Mouse (Mus musculus) left cerebral cortex, adult 2 months (tissue): ENCODE measurements at regions not wholly inside any gene's neighbourhood (a gene's known extent, or its start where the extent isn't known, plus 50 kb on each side); places are given as distances from the start of the nearest gene placed in this dataset.
A peak's percentile ranks its signal among the peaks of the same experiment; 100 is the strongest.

Experiments
- DNase-seq, 2 experiments: peaks; one replicate each; pipeline ENCODE4 v3.0.0; 2021 to 2022; ENCODE audit warnings: low spot score in 2 of 2, mixed read lengths in 1 of 2; ENCODE audit errors: extremely low spot score in 1 of 2
- H3K27ac ChIP-seq: fragments of 200-600 bp; 2 replicates; pipeline ENCODE4 v1.8.1; 2022
- H3K4me3 ChIP-seq: fragments of 200-600 bp; 2 replicates; pipeline ENCODE4 v1.8.1; 2022
- CTCF ChIP-seq: fragments of 200-600 bp; IDR thresholded peaks from 2 replicates; pipeline ENCODE4 v1.8.1; 2022; ENCODE audit warnings: antibody characterized with exemption, mild to moderate bottlenecking, moderate library complexity
- intact Hi-C: fragments of 180-260 bp; cut with DNase I; formaldehyde crosslinking; loops from one replicate; pipeline ENCODE4 v1.15.1; 2025

DNA sequence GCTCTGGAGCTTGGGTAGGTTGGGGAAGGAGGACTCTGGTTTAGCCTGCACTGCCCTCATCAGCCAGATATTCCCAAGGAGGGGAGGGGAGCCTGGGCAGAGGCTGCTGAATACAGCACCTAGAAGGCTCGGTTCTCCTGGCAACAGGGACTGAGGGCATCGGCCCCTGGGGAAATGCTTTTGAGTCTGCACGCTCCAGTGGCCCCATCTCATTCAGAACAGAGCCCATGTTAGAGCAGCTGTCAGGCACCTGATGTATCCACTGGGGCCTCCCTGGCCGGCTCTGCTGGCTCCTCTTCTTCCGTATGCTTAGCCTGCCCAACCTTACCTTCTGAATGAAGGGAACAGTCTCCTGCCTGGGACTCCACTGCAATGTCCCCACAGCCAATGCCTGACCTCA is 164.5 kb downstream of the Tpra1 start:
- Histone ChIP-seq H3K27ac (no peak overlapping the region), H3K4me3 (no peak overlapping the region)
- intact Hi-C loops, result no loop called here
- no peak for DNase-seq
- no peak for TF ChIP-seq CTCF

DNA sequence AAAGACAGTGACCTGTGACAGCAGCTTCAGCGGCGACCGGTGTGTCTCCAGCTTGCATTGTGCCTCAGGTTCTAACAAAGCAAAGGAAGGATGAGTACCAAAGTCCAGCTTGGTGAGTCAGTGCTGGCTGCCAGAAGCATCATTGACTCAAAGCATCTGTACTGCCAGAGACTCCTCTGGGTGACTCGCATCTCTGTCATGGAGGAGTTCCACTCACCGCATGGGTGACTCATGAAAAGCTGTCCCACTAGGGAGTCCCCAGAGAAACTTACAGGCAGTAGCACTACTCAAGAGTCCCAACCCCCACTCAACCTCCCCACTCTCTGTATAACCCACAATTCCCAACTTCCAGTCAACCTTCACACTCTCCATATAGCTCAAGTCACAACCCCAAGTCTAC is 166.2 kb downstream of the Tpra1 start:
- peak; percentile 32 to 45 for DNase-seq
- Histone ChIP-seq H3K27ac (no peak overlapping the region), H3K4me3 (no peak overlapping the region)
- no peak for TF ChIP-seq CTCF
- intact Hi-C loops, result no loop called here

DNA sequence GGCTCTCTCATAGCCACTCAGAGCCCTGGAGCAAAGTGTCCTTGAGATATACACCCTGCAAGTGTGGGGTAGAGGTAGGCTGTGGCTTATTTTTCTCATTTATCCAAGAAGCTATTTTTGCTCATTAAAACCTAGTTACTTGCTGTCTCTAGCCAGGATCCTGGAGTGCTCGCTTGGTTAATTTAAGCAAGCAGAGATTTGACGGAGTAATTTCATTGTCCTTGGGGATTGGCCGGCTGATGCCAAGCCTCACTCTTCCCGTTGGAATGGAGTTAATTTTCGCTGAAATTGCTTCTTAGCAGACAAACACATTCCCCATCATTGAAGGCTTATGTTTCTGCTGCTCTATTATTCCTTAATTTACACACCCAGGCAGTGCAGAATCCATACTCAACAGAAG is 167.1 kb downstream of the Tpra1 start:
- intact Hi-C loops, result no loop called here
- Histone ChIP-seq H3K4me3 (no peak overlapping the region), H3K27ac (no peak overlapping the region)
- TF ChIP-seq CTCF, result no peak
- DNase-seq, result no peak

DNA sequence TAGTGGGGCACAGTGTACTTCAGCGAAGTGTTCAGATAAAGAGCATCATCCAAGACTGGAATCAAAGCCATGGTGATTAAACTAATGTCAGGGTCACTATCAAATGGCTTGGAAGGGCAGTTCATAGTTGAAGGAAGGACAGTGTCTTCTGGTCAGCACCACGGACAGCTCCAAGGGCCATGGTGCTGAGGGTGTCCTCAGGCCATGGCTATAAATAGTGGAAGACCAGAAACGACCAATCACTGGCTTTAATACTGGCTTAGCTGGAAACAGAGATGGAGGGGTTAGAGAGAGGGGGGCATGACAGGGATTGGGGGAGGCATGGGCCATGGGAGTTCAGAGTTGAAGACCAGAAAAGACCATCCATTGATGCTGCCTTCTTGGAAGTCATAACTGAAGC is 168.0 kb downstream of the Tpra1 start:
- no peak for TF ChIP-seq CTCF
- H3K4me3 ChIP-seq, result no peak overlapping the region
- DNase-seq, result no peak
- H3K27ac ChIP-seq, result no peak overlapping the region
- intact Hi-C loops, result no loop called here

DNA sequence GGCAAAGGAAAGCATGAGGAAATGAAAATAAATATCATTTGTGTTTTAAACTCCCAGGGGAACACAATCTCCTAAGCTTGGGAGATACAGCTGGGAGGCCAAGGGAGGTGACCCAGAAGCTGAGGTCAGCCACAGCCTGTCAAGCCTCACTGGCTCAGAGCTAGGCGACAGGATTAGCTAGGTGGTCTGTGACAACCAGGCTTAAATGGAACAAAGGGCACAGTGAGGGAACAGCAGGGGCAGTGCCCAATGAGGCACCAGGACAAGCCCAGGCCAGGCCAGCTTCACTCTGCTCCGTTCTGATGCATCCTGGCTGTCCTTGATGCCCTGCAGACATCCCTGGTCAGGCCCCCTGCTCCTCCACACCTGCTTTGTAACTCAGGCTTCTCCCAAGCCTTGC is 169.7 kb downstream of the Tpra1 start:
- Histone ChIP-seq H3K4me3 (no peak overlapping the region), H3K27ac (no peak overlapping the region)
- intact Hi-C loops, result no loop called here
- no peak for DNase-seq
- no peak for TF ChIP-seq CTCF

DNA sequence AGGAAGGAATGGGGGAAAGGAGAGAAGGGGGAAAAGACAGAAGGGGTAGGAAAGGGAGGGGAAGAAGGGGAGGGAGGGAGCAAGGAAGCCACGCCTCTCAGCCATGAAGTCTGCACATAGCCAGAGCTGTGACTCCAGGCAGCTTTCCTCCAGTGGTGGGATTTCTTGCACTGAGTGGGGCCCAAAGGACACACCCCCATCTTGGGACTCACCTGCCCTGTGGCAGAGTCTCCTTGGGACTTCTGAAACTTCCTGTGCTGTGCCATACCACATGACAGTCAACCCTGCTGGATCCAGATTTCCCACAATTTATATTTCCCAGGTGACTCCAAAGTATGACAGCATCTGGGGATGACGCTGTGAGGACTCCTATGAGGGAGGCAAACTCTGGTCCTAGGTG is 170.5 kb downstream of the Tpra1 start:
- no peak for DNase-seq
- intact Hi-C loops, result no loop called here
- H3K4me3 ChIP-seq, result no peak overlapping the region
- no peak overlapping the region for H3K27ac ChIP-seq
- TF ChIP-seq CTCF, result no peak

DNA sequence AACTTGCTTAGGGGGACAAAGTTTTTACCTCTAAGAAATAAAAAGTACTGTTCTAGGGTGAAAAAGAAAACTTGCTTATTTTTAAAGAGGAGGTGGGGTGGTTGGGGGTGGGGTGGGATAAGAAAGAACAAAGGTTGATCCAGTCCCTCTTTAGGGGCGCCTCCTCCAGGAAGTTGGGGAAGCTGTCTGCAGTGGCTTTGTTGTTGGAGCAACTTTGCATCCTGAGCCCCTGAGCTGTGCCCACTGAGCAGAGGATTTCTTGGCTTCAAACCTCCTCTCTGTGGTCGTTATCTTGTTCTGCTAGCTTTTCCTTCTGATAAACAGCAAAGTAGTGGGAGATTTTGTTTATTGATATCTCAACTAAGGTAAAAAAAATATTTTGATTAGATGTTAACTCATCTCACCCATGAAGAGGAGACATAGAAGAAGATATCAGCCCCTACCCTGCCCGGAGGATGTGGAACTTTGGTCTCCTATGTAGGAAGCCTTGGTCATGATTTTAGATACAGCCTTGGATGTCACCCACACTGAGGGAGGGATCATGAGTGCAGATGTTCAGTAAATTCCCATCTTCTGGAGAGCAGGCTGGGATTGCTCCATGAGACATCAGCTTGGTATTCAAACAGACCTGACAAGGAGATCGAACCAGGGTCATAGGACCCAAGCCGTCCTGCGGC is 179.7 kb downstream of the Tpra1 start:
- intact Hi-C loops, result no loop called here
- no peak overlapping the region for H3K27ac ChIP-seq
- H3K4me3 ChIP-seq, result no peak overlapping the region
- no peak for DNase-seq
- TF ChIP-seq CTCF, result no peak

DNA sequence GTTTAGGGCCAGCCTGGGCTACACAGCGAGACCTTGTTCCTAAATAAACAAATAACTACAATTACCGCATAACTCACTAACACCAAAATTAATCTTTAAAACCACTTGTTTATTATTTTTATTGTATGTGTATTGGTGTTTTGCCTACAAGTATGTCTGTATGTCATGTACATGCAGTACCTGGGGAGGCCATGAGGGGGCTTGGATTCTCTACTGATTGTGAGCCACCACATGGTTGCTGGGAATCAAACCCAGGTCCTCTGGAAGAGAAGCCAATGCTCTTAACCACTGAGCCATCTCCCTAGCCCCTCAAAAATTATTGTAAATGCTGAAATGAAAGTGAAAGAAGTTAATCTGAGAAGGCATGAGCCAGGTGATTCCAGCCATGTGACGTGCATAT is 182.4 kb downstream of the Tpra1 start:
- Histone ChIP-seq H3K4me3 (no peak overlapping the region), H3K27ac (no peak overlapping the region)
- TF ChIP-seq CTCF, result peak; percentile 22
- intact Hi-C loops, result no loop called here
- no peak for DNase-seq

DNA sequence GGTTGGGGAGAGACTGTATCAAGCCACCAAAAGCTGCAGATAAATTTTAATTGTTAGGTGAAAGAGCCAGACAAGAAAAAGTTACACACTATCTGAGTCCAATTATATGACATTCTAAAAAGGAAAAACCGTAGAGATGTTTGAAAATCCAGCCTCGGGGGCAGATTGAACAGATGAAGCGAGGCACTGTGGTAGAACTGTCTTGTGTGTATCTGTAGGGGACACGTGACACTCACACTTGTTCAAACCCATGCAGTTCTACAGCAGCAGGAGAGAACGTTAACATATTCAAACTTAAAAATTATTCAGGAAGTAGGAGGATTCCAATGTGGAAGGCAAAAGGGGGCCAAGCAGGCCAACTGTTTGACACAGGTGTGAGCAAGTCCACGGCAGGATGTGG is 183.1 kb downstream of the Tpra1 start:
- intact Hi-C loops, result no loop called here
- no peak for DNase-seq
- Histone ChIP-seq H3K4me3 (no peak overlapping the region), H3K27ac (no peak overlapping the region)
- TF ChIP-seq CTCF, result no peak

DNA sequence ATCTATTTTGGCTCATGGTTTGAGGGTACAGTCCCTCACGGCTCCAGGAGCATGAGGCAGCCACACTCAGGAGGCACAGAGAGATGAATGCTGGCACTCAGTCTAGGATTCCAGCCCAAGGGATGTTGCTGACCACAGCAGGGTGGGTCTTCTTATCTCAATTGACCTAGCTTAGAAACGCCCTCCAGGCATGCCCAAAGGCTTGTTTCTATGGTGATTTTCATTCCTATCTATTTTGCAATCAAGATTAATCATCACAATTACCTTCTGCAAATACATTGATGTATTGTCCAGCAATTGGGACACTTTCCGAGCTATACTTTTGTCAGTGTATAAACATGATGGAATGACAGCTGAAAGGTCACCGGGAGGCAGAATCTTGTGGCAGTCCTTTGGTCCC is 185.6 kb downstream of the Tpra1 start:
- intact Hi-C loops, result no loop called here
- Histone ChIP-seq H3K27ac (no peak overlapping the region), H3K4me3 (no peak overlapping the region)
- no peak for TF ChIP-seq CTCF
- DNase-seq, result no peak

DNA sequence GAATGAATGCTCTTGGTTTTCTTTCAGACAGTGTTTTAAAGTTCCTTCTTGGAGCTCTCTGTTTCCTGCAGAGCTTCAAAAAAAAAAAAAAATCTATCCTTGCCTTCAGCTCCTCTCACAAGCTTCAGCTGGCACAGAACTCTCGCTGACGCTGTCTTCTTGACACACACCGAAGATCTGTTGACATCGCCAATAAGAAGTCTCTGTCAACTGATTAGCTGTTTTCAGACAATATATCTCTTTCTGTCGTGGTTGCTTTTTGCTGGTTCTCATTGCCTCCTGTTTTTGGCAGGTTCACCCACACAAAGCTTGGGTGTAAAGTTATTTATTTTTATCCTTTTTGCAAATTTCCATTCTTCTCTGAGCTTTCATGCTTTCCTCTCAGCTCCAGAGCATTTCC is 188.0 kb downstream of the Tpra1 start:
- Histone ChIP-seq H3K27ac (peak overlapping the region; percentile 47; the same call in 1 of the 2 replicates), H3K4me3 (no peak overlapping the region)
- no peak for TF ChIP-seq CTCF
- DNase-seq, result no peak
- intact Hi-C loops, result loop anchor here (5.0 kb wide), 1 partner anchor 147 kb away; no protein-coding TSS in a partner anchor

DNA sequence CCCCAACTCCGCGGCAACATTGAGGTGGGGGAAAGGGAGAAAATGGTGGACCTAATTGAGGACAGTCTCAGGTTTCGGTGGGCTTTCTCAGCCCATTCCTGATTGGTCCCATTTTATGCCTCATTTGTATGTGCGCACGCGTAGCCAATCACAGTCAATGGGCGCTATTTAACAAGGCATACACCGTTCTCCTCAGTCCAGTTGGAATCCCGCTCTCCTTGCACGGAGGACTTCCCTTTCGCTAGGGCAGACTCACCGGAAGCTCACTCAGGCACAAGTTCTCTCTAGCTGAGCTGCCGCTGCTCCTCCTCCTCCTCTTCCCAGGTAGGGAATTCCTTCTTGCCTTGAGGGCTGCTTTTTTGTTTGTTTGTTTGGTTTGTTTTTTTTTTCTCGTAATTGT is 193.9 kb downstream of the Tpra1 start:
- intact Hi-C loops, result no loop called here
- no peak for DNase-seq
- no peak overlapping the region for H3K27ac ChIP-seq
- H3K4me3 ChIP-seq, result no peak overlapping the region
- no peak for TF ChIP-seq CTCF

DNA sequence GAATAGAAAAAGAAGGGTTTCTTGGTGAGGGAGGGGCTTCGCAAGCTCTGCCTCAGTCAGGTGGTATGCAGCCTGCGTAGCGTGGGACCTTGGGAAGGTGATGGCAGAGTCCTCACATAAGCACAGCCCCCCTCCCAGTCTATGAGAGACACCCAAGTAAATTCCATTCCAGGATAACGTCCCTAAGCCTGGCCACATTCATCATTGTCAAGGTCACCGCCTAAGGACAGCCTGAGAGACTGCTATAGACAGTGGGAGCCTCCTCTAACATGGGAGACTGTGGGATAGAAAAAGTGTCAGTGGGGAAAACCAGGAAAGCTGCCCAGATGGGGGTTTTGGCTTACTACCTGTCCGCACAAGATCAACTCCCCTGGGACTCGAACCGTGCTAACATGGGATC is 195.5 kb downstream of the Tpra1 start:
- Histone ChIP-seq H3K27ac (no peak overlapping the region), H3K4me3 (no peak overlapping the region)
- TF ChIP-seq CTCF, result no peak
- intact Hi-C loops, result no loop called here
- no peak for DNase-seq
